ENCODE assay signal across 13 mouse cellular contexts in genomic region chr8:71715531-71715930, GRCm38 (mm10). TPM values are rescaled to one million over a fixed set of nuclear protein-coding genes. Genes with fewer than 3 reads are reported as not detected.
"Had no signal": no experiment of that assay in that cellular context is flagged by ENCODE, and none has a peak within 500 bp of the region (broad histone marks: within the 10 kb centered on the region; RNA-seq: fewer than 3 reads in every experiment).

No protein-coding gene starts in this region.

- DNase-seq: kidney, adult 2 months; kidney, postnatal 25 days; liver; lung, adult 18-20 months; right cerebral cortex, postnatal 4 days; spleen, adult 18-20 months; thymus, adult 18-20 months; thymus, postnatal 25 days had no signal

- H3K4me3 ChIP-seq: midbrain, embryonic 12.5 days; myocyte; neural tube, embryonic 15.5 days had no signal

- H3K9ac ChIP-seq: liver, embryonic 14.5 days; midbrain, embryonic 12.5 days; neural tube, embryonic 15.5 days had no signal

- H3K4me2 ChIP-seq: midbrain, embryonic 12.5 days; neural tube, embryonic 15.5 days had no signal

- H3K27ac ChIP-seq: liver, embryonic 14.5 days; midbrain, embryonic 12.5 days; neural tube, embryonic 15.5 days had no signal

- H3K9me3 ChIP-seq: midbrain, embryonic 12.5 days; neural tube, embryonic 15.5 days had no signal

- H3K27me3 ChIP-seq: neural tube, embryonic 15.5 days had no signal

RNA-seq across cellular contexts. Expression of gene Fcho1, which starts 10.0 kb away (rescaled TPM):
- polyA plus RNA-seq: myocyte had no signal

RNA-seq across cellular contexts. Expression of gene Insl3, which starts 26.5 kb away (rescaled TPM):
- polyA plus RNA-seq: midbrain, embryonic 12.5 days; neural tube, embryonic 11.5 days had no signal
